Mouse (Mus musculus) heart, postnatal 0 days (tissue): Measurements from ENCODE around the gene Rasgrf1.

ENCODE experiments used
- CTCF ChIP-seq: IDR thresholded peaks from 2 replicates; pipeline ENCODE4 v1.5.1; 2016; ENCODE audit warnings: antibody characterized with exemption, control low read depth, low read depth
- EP300 ChIP-seq: IDR thresholded peaks from 2 replicates; pipeline ENCODE4 v1.6.1; 2016; ENCODE audit warnings: antibody characterized with exemption, low read depth

DNA sequence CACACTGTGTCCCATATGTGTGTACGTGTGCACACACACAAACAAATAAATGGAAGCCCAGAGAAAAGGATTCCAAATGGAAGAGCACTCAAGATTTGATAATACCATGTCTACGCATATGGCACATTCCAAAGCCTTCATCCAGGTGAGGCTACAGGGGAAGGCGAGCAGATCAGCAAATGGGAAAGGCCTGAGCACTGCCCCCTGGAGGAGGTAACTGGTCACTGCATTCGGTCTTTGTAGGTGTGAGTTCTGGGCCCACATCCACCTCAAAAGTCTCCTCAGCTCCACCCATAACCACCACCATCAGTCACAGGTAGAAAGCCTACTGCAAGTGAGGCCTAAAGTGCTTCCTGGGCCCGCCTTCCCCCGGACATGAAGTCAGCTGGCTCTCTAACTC lies 118.0 kb downstream of the Rasgrf1 start:
- no peak for TF ChIP-seq CTCF
- no peak for TF ChIP-seq EP300
